Mouse (Mus musculus): Measurements from ENCODE around the gene Plin5.

DNA sequence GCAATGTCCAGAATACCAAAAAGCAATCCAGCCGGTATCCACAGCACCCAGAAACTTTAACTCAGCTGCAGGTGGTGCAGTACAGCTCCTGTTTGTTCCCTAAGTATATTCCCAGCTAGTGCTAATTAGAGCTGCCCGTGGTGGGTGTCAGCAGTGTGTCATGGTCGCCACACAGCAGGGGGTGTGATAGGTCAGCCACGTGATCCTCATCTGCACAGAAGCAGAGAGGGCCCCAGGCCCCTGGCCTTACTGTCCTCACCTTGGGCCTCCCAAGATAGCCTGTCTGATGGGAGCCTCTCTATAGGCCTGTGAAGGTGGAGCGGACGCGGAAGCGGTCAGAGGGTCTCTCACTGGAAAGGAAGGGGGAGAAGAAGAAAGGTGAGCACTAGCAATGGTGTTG lies 19.2 kb downstream of the Plin5 start:
- no peak for TF ChIP-seq USF2 (IDR thresholded peaks at IDR 0.05; ENCODE audit: borderline replicate concordance in 1 of 2, insufficient read depth in 1 of 2, low read depth in 1 of 2, low read length in 2 of 2)
- no peak for TF ChIP-seq CTCF (IDR thresholded peaks at IDR 0.05 in 2 of 3, conservative IDR thresholded peaks at IDR 0.05 in 1 of 3; ENCODE audit: control insufficient read depth in 1 of 3, insufficient read depth in 1 of 3, low read depth in 2 of 3, low read length in 3 of 3, poor library complexity in 1 of 3, severe bottlenecking in 1 of 3)
- no peak for TF ChIP-seq POLR2A (IDR thresholded peaks at IDR 0.05; ENCODE audit: control insufficient read depth in 1 of 2, insufficient read depth in 1 of 2, low read depth in 1 of 2, low read length in 2 of 2, poor library complexity in 1 of 2)
- no peak for TF ChIP-seq CHD2 (IDR thresholded peaks at IDR 0.05; ENCODE audit: low read length)
- TF ChIP-seq SMC3 (IDR thresholded peaks at IDR 0.05; ENCODE audit: low read depth, low read length) = no peak
- no peak for TF ChIP-seq ZC3H11A (IDR thresholded peaks at IDR 0.05; ENCODE audit: low read depth, low read length)
- TF ChIP-seq POLR2AphosphoS2 (IDR thresholded peaks at IDR 0.05; ENCODE audit: low read length) = no peak
- no peak for TF ChIP-seq KAT2A (conservative IDR thresholded peaks at IDR 0.05; ENCODE audit: low read depth, low read length)
- no peak for TF ChIP-seq ELF1 (IDR thresholded peaks at IDR 0.05; ENCODE audit: low read depth, low read length)
